Mouse (Mus musculus) Patski (cell line): ENCODE data around the gene Klhl6. TPM values are rescaled to one million over a fixed set of nuclear protein-coding genes. Genes with fewer than 3 reads are reported as not detected.

Experiments
- ATAC-seq: fragments of 100-300 bp; one replicate; pipeline ENCODE4 v1.8.0; 2021
- CTCF ChIA-PET: fragments of 350-600 bp; sonication (Branson Sonifier 250); formaldehyde crosslinking; loops from one replicate; lab custom pipeline; 2022; ENCODE audit warnings: inconsistent platforms; lab: Charles Lee
- POLR2A ChIA-PET: fragments of 350-600 bp; sonication (Branson Sonifier 250); formaldehyde crosslinking; loops from one replicate; lab custom pipeline; 2022; ENCODE audit warnings: antibody characterized with exemption, inconsistent platforms; lab: Charles Lee
- DNase-seq: peaks from one replicate; pipeline ENCODE4 v3.0.0-alpha.2; 2011; ENCODE audit warnings: low read depth, low spot score
- H3K27me3 ChIP-seq: fragments of 371-371 bp; one replicate; pipeline ENCODE4 v1.5.1; 2021
- CTCF ChIP-seq: fragments of 100-300 bp; IDR thresholded peaks from one replicate; pipeline ENCODE4 v1.5.1; 2021
- in situ Hi-C: fragments of 300-500 bp; cut with MboI; formaldehyde crosslinking; loops from 3 replicates; pipeline ENCODE4 v1.11.1; 2018; ENCODE audit warnings: low pct_unique_long_range_greater_than_20kb, mixed read lengths
- polyA plus RNA-seq: library from polyadenylated mRNA; unstranded; gene quantifications from one replicate; pipeline ENCODE4 v1.2.3, GENCODE M21; 2021

The Klhl6 gene
- polyA plus RNA-seq, 1 experiment from 2014 or later: 0.10 TPM

GRCm38 (mm10) chr16:19987589-19987988 is 4.8 kb upstream of the Klhl6 start:
- no peak for ATAC-seq
- no peak for TF ChIP-seq CTCF
- H3K27me3 ChIP-seq: no peaks in the 10 kb centered on the region
- CTCF ChIA-PET: no interaction called here
- POLR2A ChIA-PET: interaction anchor here (0.5 kb wide), 1 partner anchor 97 kb away, joined by 4 read pairs; no protein-coding TSS in a partner anchor
- DNase-seq: no peak
- in situ Hi-C loops: no loop called here

GRCm38 (mm10) chr16:19984884-19985643 is 2.2 kb upstream of the Klhl6 start:
- in situ Hi-C loops: no loop called here
- ChIA-PET CTCF (interaction anchor here (0.8 kb wide), 1 partner anchor 116 kb away, joined by 3 read pairs; no protein-coding TSS in a partner anchor), POLR2A (interaction anchor here (0.6 kb wide), 1 partner anchor 684 kb away, joined by 4 read pairs; no protein-coding TSS in a partner anchor)
- DNase-seq: no peak
- TF ChIP-seq CTCF: no peak
- no peaks in the 10 kb centered on the region for H3K27me3 ChIP-seq
- no peak for ATAC-seq

DNA sequence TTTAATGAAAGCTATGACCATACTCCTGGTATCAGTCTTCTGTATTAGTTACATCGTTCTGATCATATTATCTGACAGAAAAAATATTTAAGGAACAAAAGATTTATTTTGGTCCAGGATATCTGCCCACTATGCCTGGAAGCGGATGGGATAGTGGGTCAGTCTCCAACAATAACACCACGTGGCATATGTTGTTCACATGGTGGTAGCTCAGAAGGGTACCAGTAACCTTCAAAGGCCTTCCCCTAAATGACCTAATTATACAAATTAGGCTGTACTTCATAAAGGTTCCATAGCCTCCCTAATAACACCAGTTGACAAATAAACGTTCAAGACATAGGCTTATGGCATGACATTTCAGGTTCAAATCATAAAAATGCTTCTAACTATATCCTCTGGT is 722 bp upstream of the Klhl6 start:
- ATAC-seq (no peak), DNase-seq (no peak)
- in situ Hi-C loops: no loop called here
- no peaks in the 10 kb centered on the region for H3K27me3 ChIP-seq
- TF ChIP-seq CTCF: no peak
- POLR2A ChIA-PET: no interaction called here
- CTCF ChIA-PET: no interaction called here

DNA sequence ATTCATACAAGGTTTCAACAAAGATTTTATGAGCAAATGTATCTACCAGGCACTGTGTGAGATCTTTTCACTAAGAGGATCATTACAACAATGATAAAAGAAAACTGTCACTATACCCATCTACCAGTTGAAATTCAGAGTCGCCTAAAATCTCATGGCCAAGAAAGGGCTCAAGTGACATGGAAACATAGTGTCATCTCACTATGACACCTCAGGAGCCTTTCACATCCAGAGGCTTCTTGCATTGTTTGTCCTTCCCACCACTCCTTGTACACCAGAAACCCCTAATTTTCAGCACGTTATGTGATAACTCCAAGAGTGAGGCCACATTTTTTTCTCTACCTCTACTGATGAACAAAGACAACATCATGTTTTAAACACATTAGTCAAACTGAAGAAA is 1.2 kb downstream of the Klhl6 start:
- in situ Hi-C loops: no loop called here
- DNase-seq: no peak
- ChIA-PET CTCF (no interaction called here), POLR2A (no interaction called here)
- no peak for TF ChIP-seq CTCF
- H3K27me3 ChIP-seq: no peaks in the 10 kb centered on the region
- ATAC-seq: no peak

DNA sequence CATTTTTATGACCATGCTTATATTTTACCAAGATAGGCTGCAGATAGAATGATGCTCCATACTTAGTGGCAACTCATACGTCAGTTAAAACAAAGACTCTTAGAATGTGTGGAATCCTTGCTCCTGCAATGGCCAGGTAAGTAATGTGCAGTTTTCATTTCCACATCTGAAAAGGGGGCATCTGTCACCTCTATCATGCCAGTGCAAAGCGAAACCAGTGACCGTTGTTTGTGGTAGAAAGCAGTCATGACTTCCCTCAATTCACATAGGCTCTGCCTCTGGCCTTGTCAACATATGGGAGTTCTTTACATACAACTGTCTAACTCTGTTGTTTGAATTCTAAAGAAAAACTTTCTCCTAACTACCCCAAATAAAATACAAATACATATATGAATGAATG is 1.8 kb downstream of the Klhl6 start:
- ChIA-PET POLR2A (no interaction called here), CTCF (no interaction called here)
- no peak for ATAC-seq
- no peak for DNase-seq
- TF ChIP-seq CTCF: no peak
- in situ Hi-C loops: no loop called here
- no peaks in the 10 kb centered on the region for H3K27me3 ChIP-seq

DNA sequence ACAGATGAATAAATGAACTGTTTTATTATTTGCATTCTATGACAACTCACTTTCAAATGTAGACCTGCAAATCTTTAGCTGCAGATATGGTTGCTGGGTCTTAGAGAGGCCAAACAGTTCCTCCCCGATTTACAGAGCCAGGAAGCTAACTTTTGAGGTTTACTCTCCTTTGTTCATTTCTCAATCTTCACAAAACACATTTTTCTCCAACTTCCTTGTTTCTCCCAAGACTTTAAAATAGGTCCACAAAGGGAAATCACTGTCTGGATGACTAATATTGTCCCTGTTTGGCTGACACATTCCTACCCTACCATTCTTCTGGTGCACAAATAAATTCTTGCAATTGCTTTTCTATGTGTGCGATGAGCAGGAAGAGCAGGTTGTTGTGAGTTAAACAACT is 3.1 kb downstream of the Klhl6 start:
- TF ChIP-seq CTCF: no peak
- ATAC-seq: peak; percentile 31
- in situ Hi-C loops: no loop called here
- H3K27me3 ChIP-seq: no peaks in the 10 kb centered on the region
- no peak for DNase-seq
- CTCF ChIA-PET: no interaction called here
- POLR2A ChIA-PET: no interaction called here

- in situ Hi-C loops: no loop called here
- CTCF ChIA-PET: no interaction called here
- ATAC-seq: no peak
- no peak for DNase-seq
- H3K27me3 ChIP-seq: no peaks in the 10 kb centered on the region
- TF ChIP-seq CTCF: no peak
- POLR2A ChIA-PET: interaction anchor here (1.4 kb wide), 1 partner anchor 16 kb away, joined by 3 read pairs; no protein-coding TSS in a partner anchor
These were observed 5.6 kb downstream of the Klhl6 start for GRCm38 (mm10) chr16:19977282-19977681.

GRCm38 (mm10) chr16:19976825-19977224 is 6.0 kb downstream of the Klhl6 start:
- in situ Hi-C loops: no loop called here
- DNase-seq (no peak), ATAC-seq (no peak)
- CTCF ChIA-PET: no interaction called here
- H3K27me3 ChIP-seq: no peaks in the 10 kb centered on the region
- no peak for TF ChIP-seq CTCF
- POLR2A ChIA-PET: interaction anchor here (1.4 kb wide), 1 partner anchor 16 kb away, joined by 3 read pairs; no protein-coding TSS in a partner anchor

DNA sequence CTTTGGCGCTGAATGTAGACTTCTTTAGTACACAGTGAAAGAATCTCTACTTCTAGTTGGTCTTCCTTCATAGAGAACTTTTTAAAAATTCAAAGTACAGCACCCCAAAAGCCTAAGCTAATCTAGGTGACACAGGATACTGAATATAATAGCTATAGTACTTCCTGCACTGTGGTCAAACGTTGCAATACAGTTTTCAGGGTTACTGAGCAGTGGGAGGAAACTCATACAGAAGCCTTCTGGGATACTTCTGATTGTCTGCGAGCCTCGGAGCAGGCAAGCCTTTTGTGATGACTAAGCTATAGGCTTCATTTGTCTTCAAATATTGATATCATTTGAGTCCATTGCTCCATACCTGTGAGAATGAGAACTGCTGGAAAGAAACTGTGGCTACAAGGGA is 7.4 kb downstream of the Klhl6 start:
- CTCF ChIA-PET: interaction anchor here (1.1 kb wide), 1 partner anchor 69 kb away, joined by 4 read pairs; no protein-coding TSS in a partner anchor
- POLR2A ChIA-PET: no interaction called here
- DNase-seq (no peak), ATAC-seq (no peak)
- no peak for TF ChIP-seq CTCF
- no peaks in the 10 kb centered on the region for H3K27me3 ChIP-seq
- in situ Hi-C loops: no loop called here

- H3K27me3 ChIP-seq: no peaks in the 10 kb centered on the region
- in situ Hi-C loops: no loop called here
- no peak for TF ChIP-seq CTCF
- DNase-seq: no peak
- CTCF ChIA-PET: no interaction called here
- no peak for ATAC-seq
- POLR2A ChIA-PET: no interaction called here
These were observed 9.4 kb downstream of the Klhl6 start for GRCm38 (mm10) chr16:19973480-19973879.

DNA sequence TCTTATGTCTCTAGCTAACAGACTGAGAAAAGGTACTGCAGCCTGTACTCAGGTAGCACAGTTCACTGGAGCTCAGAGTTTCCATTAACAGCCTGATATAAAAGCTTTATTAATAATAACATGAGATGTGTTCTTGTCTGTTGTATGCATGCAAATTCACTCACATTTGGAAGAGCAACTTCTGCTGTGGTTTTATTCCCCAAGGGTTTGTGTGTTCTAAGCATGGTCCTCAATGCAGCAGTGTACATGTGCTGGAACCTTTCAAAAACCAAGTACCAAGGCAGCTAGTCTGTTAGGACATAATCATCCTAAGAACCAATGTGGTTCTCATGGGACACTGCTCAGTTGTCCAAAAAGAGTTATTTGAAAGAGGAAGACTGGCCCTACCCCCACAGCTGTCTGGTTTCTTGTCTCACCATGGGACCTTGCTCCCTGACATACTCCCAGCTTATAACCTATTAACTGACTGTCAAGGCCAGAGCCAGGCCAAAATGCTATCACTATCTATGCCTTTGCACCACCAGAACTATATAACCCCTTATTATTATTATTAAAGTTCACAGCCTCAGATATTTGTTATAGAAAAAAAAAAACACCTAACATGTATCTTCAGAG is 10.0 kb downstream of the Klhl6 start:
- in situ Hi-C loops: no loop called here
- DNase-seq (no peak), ATAC-seq (no peak)
- no peaks in the 10 kb centered on the region for H3K27me3 ChIP-seq
- ChIA-PET CTCF (no interaction called here), POLR2A (no interaction called here)
- TF ChIP-seq CTCF: no peak
